Mouse (Mus musculus) liver, adult 2 months (tissue): Measurements from ENCODE around the gene Sbpl. TPM values are rescaled to one million over a fixed set of nuclear protein-coding genes. Genes with fewer than 3 reads are reported as not detected.

Experiments used
- DNase-seq: peaks from one replicate; pipeline ENCODE4 v3.0.0-alpha.2; 2011; ENCODE audit warnings: low read depth, low spot score; ENCODE audit errors: extremely low read depth
- H3K27ac ChIP-seq: fragments of 200-500 bp; replicated peaks from 2 replicates; pipeline ENCODE4 v1.5.1; 2012; ENCODE audit warnings: low read depth, mild to moderate bottlenecking, control low read depth, inconsistent platforms, low read length; ENCODE audit not compliant: insufficient read depth
- H3K27me3 ChIP-seq: fragments of 200-500 bp; 2 replicates; pipeline ENCODE4 v1.6.1; 2012; ENCODE audit warnings: mild to moderate bottlenecking, moderate library complexity, low read length, inconsistent platforms; ENCODE audit not compliant: control insufficient read depth, insufficient read depth
- H3K36me3 ChIP-seq: fragments of 200-500 bp; 2 replicates; pipeline ENCODE4 v1.6.1; 2012; ENCODE audit warnings: low read length, inconsistent platforms; ENCODE audit not compliant: control insufficient read depth, insufficient read depth
- H3K4me1 ChIP-seq: fragments of 200-500 bp; 2 replicates; pipeline ENCODE4 v1.6.1; 2011; ENCODE audit warnings: low read length; ENCODE audit not compliant: control insufficient read depth, insufficient read depth
- H3K4me3 ChIP-seq: fragments of 200-500 bp; 2 replicates; pipeline ENCODE4 v1.5.1; 2011; ENCODE audit warnings: low read depth, mild to moderate bottlenecking, control low read depth, low read length, moderate library complexity; ENCODE audit not compliant: insufficient read depth
- H3K79me2 ChIP-seq: fragments of 200-500 bp; 2 replicates; pipeline ENCODE4 v1.6.1; 2012; ENCODE audit warnings: inconsistent platforms, mild to moderate bottlenecking, low read length, moderate library complexity; ENCODE audit not compliant: control insufficient read depth, insufficient read depth
- H3K9ac ChIP-seq: fragments of 200-500 bp; 2 replicates; pipeline ENCODE4 v1.6.1; 2012; ENCODE audit warnings: low read depth, mild to moderate bottlenecking, control low read depth, inconsistent platforms, low read length
- CTCF ChIP-seq: fragments of 200-500 bp; IDR thresholded peaks from 2 replicates; pipeline ENCODE4 v1.5.1; 2011; ENCODE audit warnings: low read depth, low read length, control low read depth
- POLR2A ChIP-seq: fragments of 200-500 bp; IDR thresholded peaks from 2 replicates; pipeline ENCODE4 v1.6.1; 2011; ENCODE audit warnings: low read length, control low read depth; ENCODE audit not compliant: insufficient read depth; ENCODE audit errors: extremely low read depth
- WGBS: fragments of 180-500 bp; shearing (Covaris S2); methylation state at CpG from one replicate; pipeline ENCODE4 v1.1.7; 2018; 5-methylcytosine and 5-hydroxymethylcytosine counted together
- polyA plus RNA-seq: library from polyadenylated mRNA; depleted of rRNA; stranded (reverse); fragments of >200 nt; gene quantifications from 2 replicates; pipeline ENCODE4 v1.2.3, GENCODE M21; 2012
- total RNA-seq: library from RNA; depleted of rRNA; stranded (reverse); fragments of >200 nt; gene quantifications from 2 replicates; pipeline ENCODE4 v1.2.3, GENCODE M21; 2014

Gene Sbpl
- total and polyA plus RNA-seq, 2 experiments = not detected

DNA sequence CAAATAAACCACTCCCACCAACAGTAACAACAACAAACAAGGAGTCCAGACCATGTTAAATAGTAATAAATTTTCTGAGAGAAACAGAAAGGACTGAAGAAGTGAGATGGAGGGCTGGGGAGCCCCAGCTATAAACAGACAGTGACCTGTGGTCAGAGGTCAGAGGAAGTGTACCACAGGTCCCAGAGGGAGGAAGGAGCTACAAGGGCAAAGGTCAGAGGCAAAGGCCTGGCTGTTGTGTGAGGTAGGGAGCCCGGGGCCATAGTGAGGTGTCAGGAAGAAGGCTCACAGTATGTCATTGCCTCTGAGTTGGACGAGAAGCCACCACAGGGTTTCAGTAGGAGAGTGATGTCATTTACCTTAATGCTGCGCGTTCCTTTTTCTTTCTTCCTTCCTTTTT, 27.8 kb upstream of the Sbpl start:
- Histone ChIP-seq H3K4me1 (no peaks in the 10 kb centered on the region; the same call in 1 of the 2 replicates), H3K79me2 (no peaks in the 10 kb centered on the region), H3K27ac (no peak overlapping the region), H3K36me3 (no peaks in the 10 kb centered on the region), H3K27me3 (no peaks in the 10 kb centered on the region), H3K4me3 (no peak overlapping the region), H3K9ac (no peak overlapping the region)
- TF ChIP-seq CTCF = no peak
- WGBS = 51% methylated on average over 4 of the region's 4 CpGs
- DNase-seq = peak; percentile 56

DNA sequence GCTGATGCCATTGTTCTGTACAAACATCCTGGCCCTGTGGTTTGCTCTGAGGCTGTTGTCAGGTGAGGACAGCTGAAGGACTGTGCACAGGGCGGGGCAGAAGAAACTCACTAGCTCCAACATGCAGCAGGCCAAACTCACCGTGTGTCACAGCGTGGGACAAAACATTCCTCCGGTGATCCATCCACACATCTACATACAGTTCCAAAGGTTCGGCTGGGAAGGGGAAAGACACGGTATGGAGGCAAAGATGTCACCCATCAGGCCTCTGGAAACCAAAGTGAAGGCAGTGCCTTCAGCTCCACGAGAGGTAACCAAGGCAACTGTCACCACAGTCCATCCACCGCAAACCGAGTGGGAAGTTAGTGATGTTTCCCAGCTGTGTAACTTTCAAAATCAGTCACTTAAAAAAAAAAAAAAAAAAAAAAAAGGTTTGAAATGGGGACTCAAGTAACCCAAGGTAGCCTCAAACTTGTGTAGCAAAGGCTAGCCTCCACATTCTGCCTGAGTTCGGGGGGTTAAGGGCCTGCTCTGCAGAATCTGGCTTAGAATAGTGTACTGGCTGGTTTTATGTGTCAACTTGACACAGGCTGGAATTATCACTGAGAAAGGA, 25.3 kb upstream of the Sbpl start, which contains the start of gene Prss30:
Gene Prss30 (minus strand): TSS at position 270 of the 613 bp plus-strand sequence.
- no peaks in the 10 kb centered on the region for H3K36me3 ChIP-seq
- no peaks in the 10 kb centered on the region for H3K27me3 ChIP-seq
- H3K79me2 ChIP-seq = no peaks in the 10 kb centered on the region
- 79% methylated on average over 10 of the region's 10 CpGs for WGBS
- H3K27ac ChIP-seq = no peak within 1 kb of the TSS
- H3K9ac ChIP-seq = no peak within 1 kb of the TSS
- DNase-seq = no peak
- H3K4me1 ChIP-seq = no peaks in the 10 kb centered on the region; the same call in 1 of the 2 replicates
- H3K4me3 ChIP-seq = no peak within 1 kb of the TSS
- TF ChIP-seq CTCF (no peak), POLR2A (no peak)

DNA sequence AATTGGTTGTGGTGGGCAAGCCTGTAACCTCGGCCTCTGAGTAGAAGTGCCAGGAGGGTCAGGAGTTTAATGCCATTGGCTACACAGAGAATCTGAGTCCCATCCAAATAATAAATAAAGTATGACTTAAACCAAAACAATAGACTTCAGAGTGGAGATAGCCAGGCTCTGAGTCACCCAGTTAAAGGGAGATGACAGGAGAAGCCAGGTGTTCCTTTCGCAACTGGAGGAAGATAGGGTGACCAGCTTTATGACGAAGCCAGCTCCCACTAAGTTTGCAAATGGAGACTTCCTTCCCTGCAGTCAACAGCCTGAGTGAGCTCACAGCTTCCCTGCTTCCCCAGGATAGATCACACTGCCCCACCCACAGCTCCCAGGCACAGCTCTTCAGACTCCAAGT, 24.4 kb upstream of the Sbpl start:
- Histone ChIP-seq H3K4me3 (no peak overlapping the region), H3K27me3 (no peaks in the 10 kb centered on the region), H3K9ac (no peak overlapping the region), H3K4me1 (no peaks in the 10 kb centered on the region; the same call in 1 of the 2 replicates), H3K27ac (no peak overlapping the region), H3K79me2 (no peaks in the 10 kb centered on the region), H3K36me3 (no peaks in the 10 kb centered on the region)
- WGBS = 74% methylated on average over 3 of the region's 3 CpGs
- TF ChIP-seq POLR2A (no peak), CTCF (no peak)
- no peak for DNase-seq

DNA sequence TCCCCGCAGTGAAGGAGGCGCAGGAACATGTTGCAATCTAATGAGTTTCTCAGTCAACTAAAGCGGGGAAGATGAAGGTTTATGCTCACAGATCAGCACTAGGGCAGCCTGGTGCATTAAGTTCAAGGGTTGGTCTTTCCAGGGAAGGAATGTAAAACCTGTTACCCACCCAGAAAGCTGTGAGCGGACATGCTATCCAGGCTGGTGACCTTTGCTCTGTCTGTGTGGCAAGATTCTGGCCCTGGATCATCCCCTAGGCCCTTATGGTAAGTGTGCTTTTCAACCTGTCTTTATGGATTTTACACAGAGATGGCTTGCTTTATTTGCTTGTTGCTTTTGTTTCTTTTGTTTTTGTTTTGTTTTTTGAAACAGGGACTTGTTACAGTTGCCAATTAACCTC, 21.6 kb upstream of the Sbpl start:
- Histone ChIP-seq H3K79me2 (no peaks in the 10 kb centered on the region), H3K27ac (no peak overlapping the region), H3K4me3 (no peak overlapping the region), H3K9ac (no peak overlapping the region), H3K36me3 (no peaks in the 10 kb centered on the region), H3K27me3 (no peaks in the 10 kb centered on the region), H3K4me1 (no peaks in the 10 kb centered on the region)
- DNase-seq = peak; percentile 42
- TF ChIP-seq POLR2A (no peak), CTCF (no peak)
- WGBS = 75% methylated on average over 4 of the region's 4 CpGs

DNA sequence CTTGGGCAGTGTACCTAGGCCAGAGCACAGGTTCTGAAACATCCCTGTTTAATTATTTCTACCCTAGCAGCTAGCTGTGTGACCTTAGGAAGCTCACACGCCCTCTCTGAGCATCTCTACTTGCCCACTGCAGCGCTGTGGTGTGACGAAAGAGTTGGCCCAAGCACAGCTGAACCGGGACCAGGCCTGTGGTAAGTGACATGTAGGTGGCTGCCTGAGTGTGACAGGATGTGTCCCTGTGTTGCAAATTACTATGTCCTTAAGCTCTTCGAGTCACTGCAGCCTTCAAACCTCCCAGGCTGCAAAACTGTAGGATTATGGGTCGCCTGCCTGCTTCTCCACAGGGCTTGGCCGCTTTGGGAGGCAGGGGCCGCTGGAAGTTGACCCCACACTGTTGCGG, 16.2 kb upstream of the Sbpl start:
- Histone ChIP-seq H3K9ac (no peak overlapping the region), H3K27ac (no peak overlapping the region), H3K36me3 (no peaks in the 10 kb centered on the region), H3K4me1 (no peaks in the 10 kb centered on the region), H3K79me2 (no peaks in the 10 kb centered on the region), H3K27me3 (no peaks in the 10 kb centered on the region), H3K4me3 (no peak overlapping the region)
- DNase-seq = no peak
- WGBS = 70% methylated on average over 9 of the region's 9 CpGs
- no peak for TF ChIP-seq POLR2A
- TF ChIP-seq CTCF = no peak

GRCm38 (mm10) chr17:23969231-23969630, 14.2 kb upstream of the Sbpl start:
- 7% methylated on average over 1 of the region's 1 CpGs for WGBS
- Histone ChIP-seq H3K27me3 (no peaks in the 10 kb centered on the region), H3K36me3 (no peaks in the 10 kb centered on the region), H3K79me2 (no peaks in the 10 kb centered on the region), H3K27ac (no peak overlapping the region), H3K4me3 (no peak overlapping the region), H3K4me1 (no peaks in the 10 kb centered on the region), H3K9ac (no peak overlapping the region)
- TF ChIP-seq CTCF = peak; percentile 84
- TF ChIP-seq POLR2A = no peak
- DNase-seq = peak; percentile 63
